In genomic region chr4:3080385-3081125, GRCm38 (mm10) we compare ENCODE assay signal across 8 mouse cellular contexts.
A peak's percentile ranks its signal among the peaks of the same experiment; 100 is the strongest.
DNase-seq lines count a peak whose midpoint lies in the region; ATAC-seq and TF ChIP-seq lines count a peak whose summit lies in the region.

No protein-coding gene starts in this region.

- H3K36me3 ChIP-seq in kidney, embryonic 15.5 days, result no peaks in the 10 kb centered on the region
- H3K36me3 ChIP-seq in kidney, adult 2 months (ENCODE audit: control insufficient read depth, insufficient read depth, low read length), result no peaks in the 10 kb centered on the region
- no peaks in the 10 kb centered on the region for H3K36me3 ChIP-seq in embryonic facial prominence, embryonic 10.5 days (replicated peaks)
- no peaks in the 10 kb centered on the region for H3K36me3 ChIP-seq in liver, postnatal 0 days (replicated peaks; ENCODE audit: insufficient read depth, low read length)

- H3K9ac ChIP-seq in kidney, embryonic 15.5 days, result no peak overlapping the region
- H3K9ac ChIP-seq in liver, postnatal 0 days (replicated peaks), result no peak overlapping the region

- ATAC-seq in kidney, embryonic 15.5 days (replicated peaks; ENCODE audit: low FRiP score), result peak; percentile 35
- ATAC-seq in liver, postnatal 0 days, result peak; percentile 15

- TF ChIP-seq EP300 in liver, postnatal 0 days (IDR thresholded peaks at IDR 0.05; ENCODE audit: low read depth), result no peak

- no peak for TF ChIP-seq POLR2A in kidney, adult 2 months (IDR thresholded peaks at IDR 0.05; ENCODE audit: low read depth, low read length)

- H3K9me3 ChIP-seq in kidney, embryonic 15.5 days (replicated peaks), result peaks cover 50% of the 10 kb centered on the region
- H3K9me3 ChIP-seq in embryonic facial prominence, embryonic 10.5 days, result peaks cover 72% of the 10 kb centered on the region
- H3K9me3 ChIP-seq in liver, postnatal 0 days (ENCODE audit: low read length), result peaks cover 21% of the 10 kb centered on the region

- TF ChIP-seq CTCF in kidney, adult 2 months (conservative IDR thresholded peaks at IDR 0.05; ENCODE audit: insufficient read depth, insufficient read length, low read depth, low read length), result no peak
- no peak for TF ChIP-seq CTCF in liver, postnatal 0 days (IDR thresholded peaks at IDR 0.05; ENCODE audit: low read depth)

- 61% methylated on average over 7 of the region's 7 CpGs for WGBS in kidney, embryonic 15.5 days
- 59% methylated on average over 7 of the region's 7 CpGs for WGBS in kidney, adult 2 months
- WGBS in embryonic facial prominence, embryonic 10.5 days, result 61% methylated on average over 7 of the region's 7 CpGs
- WGBS in liver, postnatal 0 days (ENCODE audit: insufficient replicate concordance), result 48% methylated on average over 7 of the region's 7 CpGs

- H3K4me3 ChIP-seq in kidney, embryonic 15.5 days (replicated peaks), result no peak overlapping the region
- no peak overlapping the region for H3K4me3 ChIP-seq in kidney, adult 2 months (ENCODE audit: insufficient read depth, low read depth, low read length)
- no peak overlapping the region for H3K4me3 ChIP-seq in embryonic facial prominence, embryonic 10.5 days
- no peak overlapping the region for H3K4me3 ChIP-seq in liver, postnatal 0 days (ENCODE audit: low read depth, low read length)

- H3K27me3 ChIP-seq in kidney, embryonic 15.5 days, result no peaks in the 10 kb centered on the region
- H3K27me3 ChIP-seq in kidney, adult 2 months (replicated peaks; ENCODE audit: control insufficient read depth, insufficient read depth, low read length), result no peaks in the 10 kb centered on the region
- H3K27me3 ChIP-seq in embryonic facial prominence, embryonic 10.5 days (replicated peaks; ENCODE audit: low read depth, poor library complexity, severe bottlenecking), result no peaks in the 10 kb centered on the region
- no peaks in the 10 kb centered on the region for H3K27me3 ChIP-seq in liver, postnatal 0 days (ENCODE audit: insufficient read depth, low read length)

- H3K4me1 ChIP-seq in kidney, embryonic 15.5 days, result no peaks in the 10 kb centered on the region
- no peaks in the 10 kb centered on the region for H3K4me1 ChIP-seq in kidney, adult 2 months (ENCODE audit: control insufficient read depth, insufficient read depth, low read length)
- H3K4me1 ChIP-seq in embryonic facial prominence, embryonic 10.5 days, result no peaks in the 10 kb centered on the region
- H3K4me1 ChIP-seq in liver, postnatal 0 days (ENCODE audit: insufficient read depth), result no peaks in the 10 kb centered on the region

- H3K4me2 ChIP-seq in kidney, embryonic 15.5 days, result no peak overlapping the region
- H3K4me2 ChIP-seq in liver, postnatal 0 days (ENCODE audit: low read depth, low read length), result no peak overlapping the region

- no peak overlapping the region for H3K27ac ChIP-seq in kidney, embryonic 15.5 days
- no peak overlapping the region for H3K27ac ChIP-seq in kidney, adult 2 months (ENCODE audit: insufficient read depth, low read depth, low read length)
- H3K27ac ChIP-seq in embryonic facial prominence, embryonic 10.5 days (replicated peaks), result no peak overlapping the region
- H3K27ac ChIP-seq in liver, postnatal 0 days (ENCODE audit: low read depth), result no peak overlapping the region

- no peak for DNase-seq in kidney, adult 2 months
- DNase-seq in embryonic facial prominence, embryonic 10.5 days (ENCODE audit: low spot score), result peak; percentile 8
- peak; percentile 5 for DNase-seq in heart, postnatal 4 days
- DNase-seq in liver, postnatal 0 days, result peak; percentile 30
- peak; percentile 17 to 63 for DNase-seq in urinary bladder, postnatal 4 days (ENCODE audit: low spot score in 2 of 2)
- no peak for DNase-seq in layer of hippocampus, adult 9-10 months (ENCODE audit: low spot score)
- DNase-seq in cerebellum, postnatal 36 days, result no peak

Comparison
In these comparisons a context has a peak if more than half of its experiments do, and no peak if none do; other contexts are left out.
1. DNase-seq: peak in embryonic facial prominence, embryonic 10.5 days (single experiment), heart, postnatal 4 days (single experiment), liver, postnatal 0 days (single experiment) and urinary bladder, postnatal 4 days (2 of 2); none in kidney, adult 2 months (single experiment), layer of hippocampus, adult 9-10 months (single experiment) and cerebellum, postnatal 36 days (0 of 2).